Mouse (Mus musculus) neural tube, embryonic 13.5 days (tissue): ENCODE results near the gene Tmem245. TPM values are rescaled to one million over a fixed set of nuclear protein-coding genes. Genes with fewer than 3 reads are reported as not detected.

Experiments
- ATAC-seq: fragments of 200-750 bp; cut with Nextera tagmentation; 2 replicates; pipeline ENCODE4 v1.8.0; 2017; ENCODE audit warnings: low read depth, mild to moderate bottlenecking, moderate TSS enrichment, moderate library complexity
- H3K27ac ChIP-seq: fragments of 300-500 bp; sonication (generic); replicated peaks from 2 replicates; pipeline ENCODE4 v1.5.1; 2015; ENCODE audit warnings: moderate library complexity, mild to moderate bottlenecking, inconsistent platforms
- H3K27me3 ChIP-seq: fragments of 300-500 bp; sonication (generic); 2 replicates; pipeline ENCODE4 v1.6.1; 2015; ENCODE audit warnings: mild to moderate bottlenecking, inconsistent platforms
- H3K36me3 ChIP-seq: fragments of 300-500 bp; sonication (generic); 2 replicates; pipeline ENCODE4 v1.6.1; 2015; ENCODE audit warnings: mild to moderate bottlenecking, inconsistent platforms
- H3K4me1 ChIP-seq: fragments of 300-500 bp; sonication (generic); replicated peaks from 2 replicates; pipeline ENCODE4 v1.6.1; 2015; ENCODE audit warnings: inconsistent platforms
- H3K4me2 ChIP-seq: fragments of 300-500 bp; sonication (generic); 2 replicates; pipeline ENCODE4 v1.6.1; 2015; ENCODE audit warnings: inconsistent platforms, mild to moderate bottlenecking, moderate library complexity
- H3K4me3 ChIP-seq: fragments of 300-500 bp; sonication (generic); 2 replicates; pipeline ENCODE4 v1.5.1; 2015; ENCODE audit warnings: mild to moderate bottlenecking, inconsistent platforms
- H3K9ac ChIP-seq: fragments of 300-500 bp; sonication (generic); 2 replicates; pipeline ENCODE4 v1.6.1; 2015; ENCODE audit warnings: moderate library complexity, mild to moderate bottlenecking, inconsistent platforms
- H3K9me3 ChIP-seq: fragments of 300-500 bp; sonication (generic); 2 replicates; pipeline ENCODE4 v1.6.1; 2016; ENCODE audit warnings: inconsistent platforms
- WGBS: fragments of 180-500 bp; shearing (Covaris S2); methylation state at CpG from one replicate; pipeline ENCODE4 v1.1.7; 2015; 5-methylcytosine and 5-hydroxymethylcytosine counted together
- polyA plus RNA-seq: library from polyadenylated mRNA; unstranded; fragments of >200 nt; fragmentation: Nextera tagmentation; extraction: Ambion mirVana; gene quantifications from 2 replicates; pipeline ENCODE4 v1.2.1, GENCODE M21; 2015

The Tmem245 gene
- polyA plus RNA-seq, 1 experiment from 2014 or later: 6.4 TPM

DNA sequence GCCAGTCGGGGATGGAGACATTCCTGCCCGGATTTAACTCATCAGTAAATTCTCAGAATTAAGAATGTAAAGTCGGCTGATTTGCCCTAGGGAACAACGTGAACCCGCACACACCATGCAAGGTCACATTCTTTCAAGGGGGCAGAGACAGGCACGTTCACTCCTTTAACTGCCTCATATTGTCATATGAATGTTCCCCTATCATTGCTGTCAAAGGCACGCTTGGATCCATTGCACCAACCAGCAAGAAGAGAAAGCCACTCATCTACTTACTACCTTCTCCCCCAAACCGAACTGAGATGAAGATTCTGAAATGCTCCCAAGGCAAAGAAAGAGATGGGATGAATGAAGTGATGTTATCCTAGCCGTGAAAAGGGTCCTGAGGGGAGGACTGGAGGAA lies 88.5 kb downstream of the Tmem245 start:
- Histone ChIP-seq H3K27me3 (no peaks in the 10 kb centered on the region), H3K4me2 (no peak overlapping the region), H3K36me3 (no peaks in the 10 kb centered on the region), H3K27ac (no peak overlapping the region), H3K4me3 (no peak overlapping the region), H3K9me3 (no peaks in the 10 kb centered on the region), H3K9ac (no peak overlapping the region), H3K4me1 (peaks cover 18% of the 10 kb centered on the region)
- WGBS: 74% methylated on average over 9 of the region's 9 CpGs
- no peak for ATAC-seq

GRCm38 (mm10) chr4:56856371-56856949 lies 90.8 kb downstream of the Tmem245 start:
- H3K27me3 ChIP-seq: no peaks in the 10 kb centered on the region
- no peaks in the 10 kb centered on the region for H3K9me3 ChIP-seq
- ATAC-seq: peak; percentile 50; the same call in 1 of the 2 replicates
- no peaks in the 10 kb centered on the region for H3K36me3 ChIP-seq
- 73% methylated on average over 8 of the region's 8 CpGs for WGBS
- no peak overlapping the region for H3K9ac ChIP-seq
- H3K4me2 ChIP-seq: no peak overlapping the region
- H3K27ac ChIP-seq: no peak overlapping the region
- no peak overlapping the region for H3K4me3 ChIP-seq
- H3K4me1 ChIP-seq: peaks cover 7% of the 10 kb centered on the region; the same call in 1 of the 2 replicates

DNA sequence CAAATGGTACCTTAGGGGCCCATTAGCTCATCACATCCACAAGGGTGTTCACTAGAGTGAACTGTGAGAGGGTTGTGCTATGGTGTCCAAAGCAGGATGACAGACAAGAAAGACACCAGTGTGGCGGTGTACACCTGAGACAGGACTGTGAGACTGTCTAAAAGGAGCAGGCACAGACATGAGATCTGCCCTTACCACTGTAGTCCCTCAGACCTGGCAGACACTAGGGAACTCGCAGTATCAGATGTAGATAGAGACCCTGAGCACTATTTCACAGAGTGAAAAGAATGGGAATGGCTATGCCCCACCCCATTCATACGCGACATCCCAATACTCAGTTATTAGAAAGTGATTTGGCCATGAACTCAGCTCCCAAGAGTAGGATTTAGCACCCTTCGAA lies 91.3 kb downstream of the Tmem245 start:
- H3K27me3 ChIP-seq: no peaks in the 10 kb centered on the region
- no peak overlapping the region for H3K27ac ChIP-seq
- H3K9ac ChIP-seq: no peak overlapping the region
- H3K4me3 ChIP-seq: no peak overlapping the region
- 86% methylated on average over 5 of the region's 5 CpGs for WGBS
- H3K36me3 ChIP-seq: no peaks in the 10 kb centered on the region
- peaks cover 7% of the 10 kb centered on the region; the same call in 1 of the 2 replicates for H3K4me1 ChIP-seq
- no peak overlapping the region for H3K4me2 ChIP-seq
- peak; percentile 37; the same call in 1 of the 2 replicates for ATAC-seq
- no peaks in the 10 kb centered on the region for H3K9me3 ChIP-seq

DNA sequence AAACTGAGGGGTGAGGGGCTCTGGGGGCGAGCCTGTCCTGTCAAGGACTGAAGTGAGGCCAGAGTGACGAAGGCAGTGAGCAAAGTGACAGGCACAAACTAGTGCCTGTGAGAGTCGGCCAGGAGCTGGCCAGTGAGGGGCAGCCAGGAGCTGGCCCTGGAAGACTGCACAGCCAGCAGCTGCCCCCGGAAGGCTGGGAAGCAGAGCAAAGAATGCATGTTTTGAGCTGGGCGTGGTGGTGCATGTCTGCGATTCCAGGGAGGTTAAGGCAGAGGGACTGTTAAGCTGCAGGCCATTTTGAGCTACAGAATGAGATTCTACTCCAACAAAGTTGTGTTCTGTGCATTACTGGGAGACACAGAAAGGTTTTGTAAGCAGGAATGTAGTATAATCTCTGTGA lies 96.5 kb downstream of the Tmem245 start:
- Histone ChIP-seq H3K27me3 (no peaks in the 10 kb centered on the region), H3K9ac (no peak overlapping the region), H3K4me1 (no peaks in the 10 kb centered on the region; the same call in 1 of the 2 replicates), H3K27ac (peak overlapping the region; percentile 43; the same call in 1 of the 2 replicates), H3K4me3 (no peak overlapping the region), H3K4me2 (no peak overlapping the region), H3K9me3 (no peaks in the 10 kb centered on the region), H3K36me3 (peaks cover 8% of the 10 kb centered on the region)
- 54% methylated on average over 6 of the region's 6 CpGs for WGBS
- ATAC-seq: 0 out of 2 replicates have a peak, but pooled peaks have one; percentile 29

DNA sequence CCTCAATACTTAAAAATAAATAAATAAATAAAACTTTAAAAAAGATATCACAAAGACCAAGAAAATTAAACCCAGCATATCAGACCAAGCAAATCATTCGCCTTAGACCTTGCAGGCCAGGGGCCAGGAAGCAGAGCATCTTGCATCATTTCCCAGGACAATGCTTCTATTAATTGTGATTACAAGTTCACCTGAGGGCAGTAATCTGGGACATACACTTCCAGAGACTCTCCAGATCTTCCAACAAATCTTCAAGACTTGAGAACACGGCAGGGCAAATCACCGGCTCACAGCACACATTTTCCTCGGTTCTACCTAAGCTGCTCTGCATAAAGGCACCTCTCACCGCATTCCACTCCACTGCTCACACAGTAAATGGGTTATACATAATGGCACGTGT lies 99.2 kb downstream of the Tmem245 start:
- H3K4me3 ChIP-seq: no peak overlapping the region
- H3K36me3 ChIP-seq: peaks cover 27% of the 10 kb centered on the region
- no peaks in the 10 kb centered on the region for H3K9me3 ChIP-seq
- 87% methylated on average over 6 of the region's 6 CpGs for whole genome bisulfite sequencing
- no peaks in the 10 kb centered on the region for H3K27me3 ChIP-seq
- H3K4me1 ChIP-seq: no peaks in the 10 kb centered on the region
- ATAC-seq: no peak
- H3K27ac ChIP-seq: no peak overlapping the region
- H3K4me2 ChIP-seq: no peak overlapping the region
- no peak overlapping the region for H3K9ac ChIP-seq

DNA sequence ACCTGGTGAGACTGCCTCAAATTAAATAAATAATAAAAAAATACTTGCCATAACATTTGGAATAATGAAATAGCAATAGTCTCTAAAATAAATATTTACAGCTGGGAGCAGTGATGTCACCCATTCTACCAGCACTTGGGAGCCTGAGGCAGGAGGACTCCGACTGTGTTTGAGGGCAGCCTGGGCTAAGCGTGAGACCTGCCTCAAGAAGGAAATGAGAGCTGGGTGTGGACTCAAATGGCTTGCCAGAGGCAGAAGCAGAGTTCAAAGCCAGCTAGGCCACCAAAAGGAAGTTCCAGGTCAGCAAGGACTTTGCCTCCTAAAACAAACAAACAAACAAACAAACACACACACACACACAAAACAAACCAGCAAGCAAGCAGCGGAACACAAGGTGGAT lies 99.8 kb downstream of the Tmem245 start:
- Histone ChIP-seq H3K9ac (no peak overlapping the region), H3K36me3 (peaks cover 27% of the 10 kb centered on the region), H3K9me3 (no peaks in the 10 kb centered on the region), H3K27me3 (no peaks in the 10 kb centered on the region), H3K4me1 (no peaks in the 10 kb centered on the region), H3K27ac (no peak overlapping the region), H3K4me3 (no peak overlapping the region), H3K4me2 (no peak overlapping the region)
- 86% methylated on average over 3 of the region's 3 CpGs for WGBS
- ATAC-seq: no peak

DNA sequence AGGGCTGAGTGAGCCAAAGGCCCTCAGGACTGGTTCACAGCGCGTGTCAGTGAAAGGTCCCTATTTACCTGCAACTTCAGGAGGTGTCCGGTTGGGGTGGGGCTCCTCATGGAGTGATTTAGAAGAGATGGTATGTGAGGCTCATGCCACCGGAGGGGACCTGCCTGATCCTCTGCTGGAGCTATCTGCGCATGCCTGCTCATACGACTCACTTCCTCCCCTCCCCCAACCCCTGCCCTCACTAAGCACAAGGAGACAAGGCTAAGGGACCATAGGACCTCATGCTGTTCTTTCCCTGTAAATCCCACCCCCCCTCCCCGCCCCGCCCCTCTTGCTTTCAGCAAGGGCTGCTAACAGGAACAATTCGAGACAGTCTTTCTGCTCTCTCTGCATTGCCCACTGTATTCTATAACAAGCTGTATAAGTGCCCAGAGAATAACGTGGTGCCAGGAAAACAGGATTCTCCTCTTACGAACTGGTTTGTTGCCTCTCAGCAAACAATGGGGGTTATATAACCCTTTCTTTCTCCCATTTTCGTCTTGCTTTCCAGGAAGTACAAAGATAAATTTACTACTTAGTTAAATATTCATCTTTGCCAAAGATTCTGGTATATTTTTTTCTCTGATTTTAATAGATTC lies 101.2 kb downstream of the Tmem245 start:
- ATAC-seq: peak; percentile 47; the same call in 1 of the 2 replicates
- H3K4me1 ChIP-seq: no peaks in the 10 kb centered on the region
- no peak overlapping the region for H3K9ac ChIP-seq
- H3K27me3 ChIP-seq: no peaks in the 10 kb centered on the region
- H3K9me3 ChIP-seq: no peaks in the 10 kb centered on the region
- no peak overlapping the region for H3K4me3 ChIP-seq
- no peak overlapping the region for H3K4me2 ChIP-seq
- WGBS: 51% methylated on average over 12 of the region's 12 CpGs
- H3K27ac ChIP-seq: no peak overlapping the region
- peaks cover 34% of the 10 kb centered on the region for H3K36me3 ChIP-seq

DNA sequence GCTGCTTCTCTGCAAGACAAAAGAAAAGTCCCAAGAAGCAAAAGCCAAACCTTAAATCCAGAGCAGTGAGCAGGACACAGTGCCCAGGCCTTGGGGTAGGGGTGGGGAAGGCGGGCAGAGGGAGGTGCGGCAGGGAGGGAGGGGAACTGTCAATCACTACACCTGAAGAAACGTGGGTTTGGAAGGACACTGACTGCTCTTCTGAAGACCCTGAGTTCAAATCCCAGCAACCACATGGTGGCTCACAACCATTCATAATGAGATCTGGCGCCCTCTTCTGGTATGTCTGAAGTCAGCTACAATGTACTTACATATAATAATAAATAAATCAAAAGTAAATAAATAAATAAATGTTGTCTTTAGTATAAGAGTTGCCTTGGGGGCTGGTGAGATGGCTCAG lies 102.3 kb downstream of the Tmem245 start:
- H3K36me3 ChIP-seq: peaks cover 45% of the 10 kb centered on the region
- no peaks in the 10 kb centered on the region for H3K4me1 ChIP-seq
- no peak overlapping the region for H3K4me3 ChIP-seq
- whole genome bisulfite sequencing: 95% methylated on average over 4 of the region's 4 CpGs
- no peak overlapping the region for H3K27ac ChIP-seq
- H3K27me3 ChIP-seq: no peaks in the 10 kb centered on the region
- no peak overlapping the region for H3K9ac ChIP-seq
- no peak overlapping the region for H3K4me2 ChIP-seq
- no peaks in the 10 kb centered on the region for H3K9me3 ChIP-seq
- ATAC-seq: no peak

- 92% methylated on average over 2 of the region's 2 CpGs for whole genome bisulfite sequencing
- Histone ChIP-seq H3K4me2 (no peak overlapping the region), H3K36me3 (peaks cover 49% of the 10 kb centered on the region), H3K27ac (no peak overlapping the region), H3K4me3 (no peak overlapping the region), H3K9ac (no peak overlapping the region), H3K9me3 (no peaks in the 10 kb centered on the region), H3K4me1 (no peaks in the 10 kb centered on the region), H3K27me3 (no peaks in the 10 kb centered on the region)
- ATAC-seq: no peak
These were observed 103.3 kb downstream of the Tmem245 start for GRCm38 (mm10) chr4:56843963-56844362.

GRCm38 (mm10) chr4:56842501-56842900 lies 104.7 kb downstream of the Tmem245 start:
- no peak for ATAC-seq
- no peak overlapping the region for H3K4me3 ChIP-seq
- H3K9ac ChIP-seq: no peak overlapping the region
- peaks cover 62% of the 10 kb centered on the region for H3K36me3 ChIP-seq
- H3K27me3 ChIP-seq: no peaks in the 10 kb centered on the region
- 79% methylated on average over 7 of the region's 7 CpGs for WGBS
- no peak overlapping the region for H3K4me2 ChIP-seq
- no peaks in the 10 kb centered on the region for H3K9me3 ChIP-seq
- H3K4me1 ChIP-seq: no peaks in the 10 kb centered on the region
- no peak overlapping the region for H3K27ac ChIP-seq

- H3K4me3 ChIP-seq: no peak overlapping the region
- no peak overlapping the region for H3K27ac ChIP-seq
- H3K27me3 ChIP-seq: no peaks in the 10 kb centered on the region
- peaks cover 68% of the 10 kb centered on the region for H3K36me3 ChIP-seq
- no peaks in the 10 kb centered on the region for H3K4me1 ChIP-seq
- H3K9ac ChIP-seq: no peak overlapping the region
- no peak overlapping the region for H3K4me2 ChIP-seq
- no peaks in the 10 kb centered on the region for H3K9me3 ChIP-seq
- 90% methylated on average over 3 of the region's 3 CpGs for WGBS
- ATAC-seq: no peak
These were observed 106.9 kb downstream of the Tmem245 start for GRCm38 (mm10) chr4:56840297-56840696.

DNA sequence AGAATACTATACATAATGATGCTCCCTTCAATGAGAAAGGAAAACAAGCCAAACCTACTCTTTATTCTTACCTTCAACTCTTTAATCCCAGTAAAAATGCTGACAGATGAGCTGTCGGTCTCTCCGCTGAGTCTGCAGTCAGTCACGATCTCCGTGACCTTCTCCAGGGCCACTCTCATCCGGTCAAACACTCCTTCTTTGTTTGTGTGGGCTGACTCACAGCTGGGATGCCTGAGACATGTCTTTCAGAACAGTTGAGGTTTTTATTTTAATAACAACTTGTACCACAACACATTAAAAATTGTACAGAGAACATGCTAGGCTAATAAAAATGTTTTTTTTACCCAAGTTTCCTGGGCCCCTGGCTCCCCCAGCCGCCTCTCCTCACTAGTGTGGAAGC lies 109.6 kb downstream of the Tmem245 start:
- Histone ChIP-seq H3K9me3 (no peaks in the 10 kb centered on the region), H3K27me3 (no peaks in the 10 kb centered on the region), H3K36me3 (peaks cover 73% of the 10 kb centered on the region), H3K4me1 (no peaks in the 10 kb centered on the region), H3K9ac (no peak overlapping the region), H3K27ac (no peak overlapping the region), H3K4me2 (no peak overlapping the region), H3K4me3 (no peak overlapping the region)
- WGBS: 86% methylated on average over 6 of the region's 6 CpGs
- ATAC-seq: no peak

GRCm38 (mm10) chr4:56831998-56832397 lies 115.2 kb downstream of the Tmem245 start:
- WGBS: 92% methylated on average over 7 of the region's 7 CpGs
- no peak overlapping the region for H3K27ac ChIP-seq
- H3K4me2 ChIP-seq: no peak overlapping the region
- peaks cover 6% of the 10 kb centered on the region for H3K4me1 ChIP-seq
- ATAC-seq: no peak
- no peak overlapping the region for H3K4me3 ChIP-seq
- H3K9ac ChIP-seq: no peak overlapping the region
- H3K27me3 ChIP-seq: no peaks in the 10 kb centered on the region
- no peaks in the 10 kb centered on the region for H3K9me3 ChIP-seq
- peaks cover 69% of the 10 kb centered on the region for H3K36me3 ChIP-seq
